Mouse (Mus musculus): ENCODE measurements at regions not wholly inside any gene's neighbourhood (a gene's known extent, or its start where the extent isn't known, plus 50 kb on each side); places are given as distances from the start of the nearest gene placed in this dataset.
"Not testable (repeated sequence)": the region's sequence is repeated elsewhere in the genome, so short reads cannot be mapped to it uniquely, and the experiment has no call there.

GRCm38 (mm10) chr6:48341367-48341766 lies 54.0 kb upstream of the Krba1 start:
- 80% methylated on average over 4 of the region's 4 CpGs for WGBS
- not testable (repeated sequence) for H3K4me2 ChIP-seq (ENCODE audit: low read length); H3K9me3 ChIP-seq (replicated peaks; ENCODE audit: control insufficient read depth, low read length, poor library complexity, severe bottlenecking); H3K27ac ChIP-seq (ENCODE audit: low read length); H3K4me1 ChIP-seq (ENCODE audit: control insufficient read depth, insufficient read depth, low read length); H3K27me3 ChIP-seq (ENCODE audit: control insufficient read depth, insufficient read depth, low read depth, low read length); H3K36me3 ChIP-seq (ENCODE audit: control insufficient read depth, insufficient read depth, low read length); H3K9ac ChIP-seq (ENCODE audit: low read depth, low read length); ATAC-seq; H3K4me3 ChIP-seq (ENCODE audit: low read depth, low read length)

GRCm38 (mm10) chr6:48336964-48337363 lies 58.4 kb upstream of the Krba1 start:
- ATAC-seq; H3K9ac ChIP-seq (ENCODE audit: low read depth, low read length); H3K36me3 ChIP-seq (ENCODE audit: control insufficient read depth, insufficient read depth, low read length); H3K4me3 ChIP-seq (ENCODE audit: low read depth, low read length); H3K4me1 ChIP-seq (ENCODE audit: control insufficient read depth, insufficient read depth, low read length); H3K9me3 ChIP-seq (replicated peaks; ENCODE audit: control insufficient read depth, low read length, poor library complexity, severe bottlenecking); H3K27ac ChIP-seq (ENCODE audit: low read length); H3K4me2 ChIP-seq (ENCODE audit: low read length); H3K27me3 ChIP-seq (ENCODE audit: control insufficient read depth, insufficient read depth, low read depth, low read length): not testable (repeated sequence)
- WGBS = 86% methylated on average over 3 of the region's 3 CpGs

GRCm38 (mm10) chr6:48288011-48288410 lies 107.4 kb upstream of the Krba1 start:
- Histone ChIP-seq H3K4me3 (ENCODE audit: low read depth, low read length) (no peak overlapping the region), H3K9ac (ENCODE audit: low read depth, low read length) (no peak overlapping the region), H3K27me3 (ENCODE audit: control insufficient read depth, insufficient read depth, low read depth, low read length) (no peaks in the 10 kb centered on the region), H3K27ac (ENCODE audit: low read length) (no peak overlapping the region), H3K9me3 (replicated peaks; ENCODE audit: control insufficient read depth, low read length, poor library complexity, severe bottlenecking) (no peaks in the 10 kb centered on the region), H3K4me1 (ENCODE audit: control insufficient read depth, insufficient read depth, low read length) (no peaks in the 10 kb centered on the region), H3K4me2 (ENCODE audit: low read length) (no peak overlapping the region), H3K36me3 (ENCODE audit: control insufficient read depth, insufficient read depth, low read length) (no peaks in the 10 kb centered on the region)
- 88% methylated on average over 1 of the region's 1 CpGs for WGBS
- no peak for ATAC-seq

- H3K4me1 ChIP-seq (ENCODE audit: control insufficient read depth, insufficient read depth, low read length); ATAC-seq; H3K27me3 ChIP-seq (ENCODE audit: control insufficient read depth, insufficient read depth, low read depth, low read length); H3K27ac ChIP-seq (ENCODE audit: low read length); H3K4me2 ChIP-seq (ENCODE audit: low read length); H3K9me3 ChIP-seq (replicated peaks; ENCODE audit: control insufficient read depth, low read length, poor library complexity, severe bottlenecking); H3K36me3 ChIP-seq (ENCODE audit: control insufficient read depth, insufficient read depth, low read length); H3K9ac ChIP-seq (ENCODE audit: low read depth, low read length); H3K4me3 ChIP-seq (ENCODE audit: low read depth, low read length): not testable (repeated sequence)
- 60% methylated on average over 1 of the region's 1 CpGs for WGBS
These were observed 115.7 kb upstream of the Krba1 start for GRCm38 (mm10) chr6:48279646-48280045.

GRCm38 (mm10) chr6:48261563-48261962 lies 133.8 kb upstream of the Krba1 start:
- H3K27me3 ChIP-seq (ENCODE audit: control insufficient read depth, insufficient read depth, low read depth, low read length); H3K4me1 ChIP-seq (ENCODE audit: control insufficient read depth, insufficient read depth, low read length); H3K9ac ChIP-seq (ENCODE audit: low read depth, low read length); H3K9me3 ChIP-seq (replicated peaks; ENCODE audit: control insufficient read depth, low read length, poor library complexity, severe bottlenecking); ATAC-seq; H3K4me3 ChIP-seq (ENCODE audit: low read depth, low read length); H3K4me2 ChIP-seq (ENCODE audit: low read length); H3K27ac ChIP-seq (ENCODE audit: low read length); H3K36me3 ChIP-seq (ENCODE audit: control insufficient read depth, insufficient read depth, low read length): not testable (repeated sequence)

- H3K36me3 ChIP-seq (ENCODE audit: control insufficient read depth, insufficient read depth, low read length); H3K4me1 ChIP-seq (ENCODE audit: control insufficient read depth, insufficient read depth, low read length); H3K4me2 ChIP-seq (ENCODE audit: low read length); H3K4me3 ChIP-seq (ENCODE audit: low read depth, low read length); ATAC-seq; H3K9ac ChIP-seq (ENCODE audit: low read depth, low read length); H3K9me3 ChIP-seq (replicated peaks; ENCODE audit: control insufficient read depth, low read length, poor library complexity, severe bottlenecking); H3K27me3 ChIP-seq (ENCODE audit: control insufficient read depth, insufficient read depth, low read depth, low read length); H3K27ac ChIP-seq (ENCODE audit: low read length): not testable (repeated sequence)
These were observed 142.4 kb upstream of the Krba1 start for GRCm38 (mm10) chr6:48252989-48253388.

- Histone ChIP-seq H3K36me3 (ENCODE audit: control insufficient read depth, insufficient read depth, low read length) (no peaks in the 10 kb centered on the region), H3K27me3 (ENCODE audit: control insufficient read depth, insufficient read depth, low read depth, low read length) (no peaks in the 10 kb centered on the region), H3K4me1 (ENCODE audit: control insufficient read depth, insufficient read depth, low read length) (no peaks in the 10 kb centered on the region), H3K9me3 (replicated peaks; ENCODE audit: control insufficient read depth, low read length, poor library complexity, severe bottlenecking) (no peaks in the 10 kb centered on the region), H3K4me2 (ENCODE audit: low read length) (no peak overlapping the region), H3K27ac (ENCODE audit: low read length) (no peak overlapping the region), H3K4me3 (ENCODE audit: low read depth, low read length) (no peak overlapping the region), H3K9ac (ENCODE audit: low read depth, low read length) (no peak overlapping the region)
- WGBS = 90% methylated on average over 1 of the region's 1 CpGs
- ATAC-seq = no peak
These were observed 143.4 kb upstream of the Krba1 start for GRCm38 (mm10) chr6:48251954-48252353.

GRCm38 (mm10) chr6:48244191-48244590 lies 151.2 kb upstream of the Krba1 start:
- H3K27ac ChIP-seq (ENCODE audit: low read length); H3K4me3 ChIP-seq (ENCODE audit: low read depth, low read length); H3K9ac ChIP-seq (ENCODE audit: low read depth, low read length); H3K4me1 ChIP-seq (ENCODE audit: control insufficient read depth, insufficient read depth, low read length); H3K9me3 ChIP-seq (replicated peaks; ENCODE audit: control insufficient read depth, low read length, poor library complexity, severe bottlenecking); ATAC-seq; H3K27me3 ChIP-seq (ENCODE audit: control insufficient read depth, insufficient read depth, low read depth, low read length); H3K4me2 ChIP-seq (ENCODE audit: low read length); H3K36me3 ChIP-seq (ENCODE audit: control insufficient read depth, insufficient read depth, low read length): not testable (repeated sequence)

- no peak for ATAC-seq
- H3K9ac ChIP-seq (ENCODE audit: low read depth, low read length) = no peak overlapping the region
- no peak overlapping the region for H3K27ac ChIP-seq (ENCODE audit: low read length)
- no peak overlapping the region for H3K4me2 ChIP-seq (ENCODE audit: low read length)
- no peak overlapping the region for H3K4me3 ChIP-seq (ENCODE audit: low read depth, low read length)
- 58% methylated on average over 9 of the region's 9 CpGs for WGBS
- H3K36me3 ChIP-seq (ENCODE audit: control insufficient read depth, insufficient read depth, low read length) = no peaks in the 10 kb centered on the region
- no peaks in the 10 kb centered on the region for H3K27me3 ChIP-seq (ENCODE audit: control insufficient read depth, insufficient read depth, low read depth, low read length)
- H3K9me3 ChIP-seq (replicated peaks; ENCODE audit: control insufficient read depth, low read length, poor library complexity, severe bottlenecking) = no peaks in the 10 kb centered on the region
- no peaks in the 10 kb centered on the region for H3K4me1 ChIP-seq (ENCODE audit: control insufficient read depth, insufficient read depth, low read length)
These were observed 141.0 kb upstream of the Zfp746 start for GRCm38 (mm10) chr6:48227431-48227830.

GRCm38 (mm10) chr6:48224206-48224605 lies 137.8 kb upstream of the Zfp746 start:
- no peak overlapping the region for H3K4me2 ChIP-seq (ENCODE audit: low read length)
- H3K4me1 ChIP-seq (ENCODE audit: control insufficient read depth, insufficient read depth, low read length) = no peaks in the 10 kb centered on the region
- 95% methylated on average over 4 of the region's 4 CpGs for WGBS
- no peaks in the 10 kb centered on the region for H3K9me3 ChIP-seq (replicated peaks; ENCODE audit: control insufficient read depth, low read length, poor library complexity, severe bottlenecking)
- ATAC-seq = no peak
- H3K27ac ChIP-seq (ENCODE audit: low read length) = no peak overlapping the region
- no peak overlapping the region for H3K9ac ChIP-seq (ENCODE audit: low read depth, low read length)
- no peaks in the 10 kb centered on the region for H3K27me3 ChIP-seq (ENCODE audit: control insufficient read depth, insufficient read depth, low read depth, low read length)
- H3K36me3 ChIP-seq (ENCODE audit: control insufficient read depth, insufficient read depth, low read length) = no peaks in the 10 kb centered on the region
- H3K4me3 ChIP-seq (ENCODE audit: low read depth, low read length) = no peak overlapping the region
